Mouse (Mus musculus): Measurements from ENCODE around the gene Etv1. TPM values are rescaled to one million over a fixed set of nuclear protein-coding genes. Genes with fewer than 3 reads are reported as not detected.

Gene Etv1
- 2.3 TPM for polyA plus RNA-seq (2015; fragmentation: Illumina TruSeq; extraction: RNeasy Lipid Tissue Mini Kit (QIAGEN cat#74804); ENCODE audit: insufficient read depth, low read depth, low replicate concordance)

GRCm38 (mm10) chr12:38779186-38779777, at the start of gene Etv1:
Gene Etv1 (plus strand): TSS chr12:38779380.

Measured in pancreas, adult 10 weeks (tissue).